Mouse (Mus musculus) liver, embryonic 13.5 days (tissue): ENCODE data around the gene Mycbp. TPM values are rescaled to one million over a fixed set of nuclear protein-coding genes. Genes with fewer than 3 reads are reported as not detected.
A peak's percentile ranks its signal among the peaks of the same experiment; 100 is the strongest.

Experiments
- ATAC-seq: fragments of 200-750 bp; cut with Nextera tagmentation; 2 replicates; pipeline ENCODE4 v1.8.0; 2017; ENCODE audit warnings: low read depth, mild to moderate bottlenecking, moderate number of reproducible peaks, moderate library complexity
- DNase-seq: peaks from one replicate; pipeline ENCODE4 v3.0.0; 2022
- H3K27ac ChIP-seq: fragments of 300-500 bp; sonication (generic); 2 replicates; pipeline ENCODE4 v1.5.1; 2015; ENCODE audit warnings: moderate library complexity, mild to moderate bottlenecking, inconsistent platforms
- H3K27me3 ChIP-seq: fragments of 300-500 bp; sonication (generic); 2 replicates; pipeline ENCODE4 v1.6.1; 2015; ENCODE audit warnings: mild to moderate bottlenecking, inconsistent platforms
- H3K36me3 ChIP-seq: fragments of 300-500 bp; sonication (generic); 2 replicates; pipeline ENCODE4 v1.6.1; 2015; ENCODE audit warnings: mild to moderate bottlenecking, inconsistent platforms
- H3K4me1 ChIP-seq: fragments of 300-500 bp; sonication (generic); replicated peaks from 2 replicates; pipeline ENCODE4 v1.6.1; 2015; ENCODE audit warnings: inconsistent platforms
- H3K4me2 ChIP-seq: fragments of 300-500 bp; sonication (generic); 2 replicates; pipeline ENCODE4 v1.6.1; 2015; ENCODE audit warnings: inconsistent platforms, mild to moderate bottlenecking, moderate library complexity
- H3K4me3 ChIP-seq: fragments of 300-500 bp; sonication (generic); replicated peaks from 2 replicates; pipeline ENCODE4 v1.5.1; 2015; ENCODE audit warnings: mild to moderate bottlenecking, inconsistent platforms
- H3K9ac ChIP-seq: fragments of 300-500 bp; sonication (generic); 2 replicates; pipeline ENCODE4 v1.6.1; 2015; ENCODE audit warnings: mild to moderate bottlenecking, inconsistent platforms
- H3K9me3 ChIP-seq: fragments of 300-500 bp; sonication (generic); replicated peaks from 2 replicates; pipeline ENCODE4 v1.6.1; 2016; ENCODE audit warnings: inconsistent platforms
- WGBS: fragments of 180-500 bp; shearing (Covaris S2); methylation state at CpG from one replicate; pipeline ENCODE4 v1.1.7; 2015; ENCODE audit not compliant: insufficient replicate concordance; 5-methylcytosine and 5-hydroxymethylcytosine counted together
- polyA plus RNA-seq: library from polyadenylated mRNA; unstranded; fragments of >200 nt; fragmentation: Nextera tagmentation; extraction: Ambion mirVana; gene quantifications from 2 replicates; pipeline ENCODE4 v1.2.1, GENCODE M21; 2015

The Mycbp gene
- polyA plus RNA-seq, result 79.1 and 85.2 TPM in 2 replicates

GRCm38 (mm10) chr4:123904333-123905125 is at the start of gene Mycbp:
TSS of gene Mycbp (plus strand) at chr4:123904832.
- Histone ChIP-seq H3K4me1 (peaks cover 31% of the 10 kb centered on the region), H3K27me3 (no peaks in the 10 kb centered on the region), H3K9me3 (no peaks in the 10 kb centered on the region), H3K9ac (peak within 1 kb of the TSS; percentile 86), H3K27ac (peak within 1 kb of the TSS; percentile 86), H3K4me3 (peak within 1 kb of the TSS; percentile 76), H3K4me2 (peak within 1 kb of the TSS; percentile 85), H3K36me3 (peaks cover 13% of the 10 kb centered on the region)
- peak; percentile 99 for DNase-seq
- WGBS, result under 1% methylated on average over 48 of the region's 49 CpGs
- peak; percentile 100 for ATAC-seq

- Histone ChIP-seq H3K27ac (no peak overlapping the region), H3K9ac (no peak overlapping the region), H3K4me1 (no peaks in the 10 kb centered on the region), H3K36me3 (no peaks in the 10 kb centered on the region), H3K9me3 (no peaks in the 10 kb centered on the region), H3K27me3 (no peaks in the 10 kb centered on the region), H3K4me3 (no peak overlapping the region), H3K4me2 (no peak overlapping the region)
- WGBS, result 48% methylated on average over 4 of the region's 4 CpGs
- DNase-seq, result no peak
- no peak for ATAC-seq
Observed at GRCm38 (mm10) chr4:123856888-123857287, 47.7 kb upstream of the Mycbp start.

- Histone ChIP-seq H3K9me3 (no peaks in the 10 kb centered on the region), H3K27ac (no peak overlapping the region), H3K36me3 (no peaks in the 10 kb centered on the region), H3K27me3 (no peaks in the 10 kb centered on the region), H3K4me3 (no peak overlapping the region), H3K9ac (no peak overlapping the region), H3K4me1 (no peaks in the 10 kb centered on the region), H3K4me2 (no peak overlapping the region)
- DNase-seq (no peak), ATAC-seq (no peak)
- 60% methylated on average over 7 of the region's 7 CpGs for WGBS
Observed at GRCm38 (mm10) chr4:123858090-123858489, 46.5 kb upstream of the Mycbp start.

GRCm38 (mm10) chr4:123859379-123859778 is 45.3 kb upstream of the Mycbp start, which contains the start of gene 4933427I04Rik:
TSS of gene 4933427I04Rik (plus strand) at chr4:123859679.
- Histone ChIP-seq H3K4me2 (no peak within 1 kb of the TSS), H3K27me3 (no peaks in the 10 kb centered on the region), H3K9me3 (no peaks in the 10 kb centered on the region), H3K4me3 (no peak within 1 kb of the TSS), H3K9ac (no peak within 1 kb of the TSS), H3K36me3 (no peaks in the 10 kb centered on the region), H3K27ac (no peak within 1 kb of the TSS), H3K4me1 (no peaks in the 10 kb centered on the region)
- WGBS, result 59% methylated on average over 3 of the region's 3 CpGs
- no peak for ATAC-seq
- no peak for DNase-seq

GRCm38 (mm10) chr4:123859803-123860202 is 44.8 kb upstream of the Mycbp start:
- no peak overlapping the region for H3K9ac ChIP-seq
- no peaks in the 10 kb centered on the region for H3K36me3 ChIP-seq
- H3K4me3 ChIP-seq, result no peak overlapping the region
- 31% methylated on average over 2 of the region's 2 CpGs for WGBS
- H3K27me3 ChIP-seq, result no peaks in the 10 kb centered on the region
- no peak overlapping the region for H3K27ac ChIP-seq
- ATAC-seq, result no peak
- no peaks in the 10 kb centered on the region for H3K4me1 ChIP-seq
- no peak overlapping the region for H3K4me2 ChIP-seq
- no peak for DNase-seq
- no peaks in the 10 kb centered on the region for H3K9me3 ChIP-seq

- Histone ChIP-seq H3K4me3 (no peak overlapping the region), H3K4me1 (no peaks in the 10 kb centered on the region), H3K9me3 (no peaks in the 10 kb centered on the region), H3K36me3 (no peaks in the 10 kb centered on the region), H3K4me2 (no peak overlapping the region), H3K27me3 (no peaks in the 10 kb centered on the region), H3K27ac (no peak overlapping the region), H3K9ac (no peak overlapping the region)
- DNase-seq (no peak), ATAC-seq (no peak)
- 61% methylated on average over 5 of the region's 5 CpGs for WGBS
Observed at GRCm38 (mm10) chr4:123860621-123861020, 44.0 kb upstream of the Mycbp start.

- ATAC-seq (no peak), DNase-seq (no peak)
- no peak overlapping the region for H3K4me3 ChIP-seq
- H3K27me3 ChIP-seq, result 0 out of 2 replicates have a peak, but pooled peaks cover 4% of the 10 kb centered on the region
- H3K4me2 ChIP-seq, result no peak overlapping the region
- H3K4me1 ChIP-seq, result no peaks in the 10 kb centered on the region
- H3K9ac ChIP-seq, result no peak overlapping the region
- H3K9me3 ChIP-seq, result no peaks in the 10 kb centered on the region
- H3K36me3 ChIP-seq, result no peaks in the 10 kb centered on the region
- 78% methylated on average over 5 of the region's 5 CpGs for WGBS
- H3K27ac ChIP-seq, result no peak overlapping the region
Observed at GRCm38 (mm10) chr4:123893726-123894125, 10.9 kb upstream of the Mycbp start.

- no peaks in the 10 kb centered on the region for H3K4me1 ChIP-seq
- ATAC-seq (no peak), DNase-seq (no peak)
- H3K9ac ChIP-seq, result no peak overlapping the region
- H3K36me3 ChIP-seq, result no peaks in the 10 kb centered on the region
- 0 out of 2 replicates have a peak, but pooled peaks cover 4% of the 10 kb centered on the region for H3K27me3 ChIP-seq
- H3K27ac ChIP-seq, result no peak overlapping the region
- H3K4me3 ChIP-seq, result no peak overlapping the region
- no peak overlapping the region for H3K4me2 ChIP-seq
- H3K9me3 ChIP-seq, result no peaks in the 10 kb centered on the region
- 79% methylated on average over 4 of the region's 4 CpGs for WGBS
Observed at GRCm38 (mm10) chr4:123894295-123894694, 10.3 kb upstream of the Mycbp start.

GRCm38 (mm10) chr4:123898696-123899095 is 5.9 kb upstream of the Mycbp start:
- H3K9ac ChIP-seq, result no peak overlapping the region
- H3K4me1 ChIP-seq, result peaks cover 7% of the 10 kb centered on the region
- H3K27ac ChIP-seq, result no peak overlapping the region
- DNase-seq (no peak), ATAC-seq (no peak)
- H3K36me3 ChIP-seq, result no peaks in the 10 kb centered on the region
- H3K9me3 ChIP-seq, result no peaks in the 10 kb centered on the region
- 0 out of 2 replicates have a peak, but pooled peaks cover 2% of the 10 kb centered on the region for H3K27me3 ChIP-seq
- H3K4me3 ChIP-seq, result no peak overlapping the region
- H3K4me2 ChIP-seq, result no peak overlapping the region
- WGBS, result 10% methylated on average over 5 of the region's 5 CpGs

- Histone ChIP-seq H3K4me3 (no peak overlapping the region), H3K4me2 (no peak overlapping the region), H3K27me3 (no peaks in the 10 kb centered on the region), H3K9ac (no peak overlapping the region), H3K36me3 (0 out of 2 replicates have a peak, but pooled peaks cover 4% of the 10 kb centered on the region), H3K27ac (no peak overlapping the region), H3K9me3 (no peaks in the 10 kb centered on the region), H3K4me1 (peaks cover 31% of the 10 kb centered on the region)
- no peak for DNase-seq
- no peak for ATAC-seq
- 58% methylated on average over 3 of the region's 3 CpGs for WGBS
Observed at GRCm38 (mm10) chr4:123903432-123903831, 1.2 kb upstream of the Mycbp start.

- no peak for DNase-seq
- no peak for ATAC-seq
- Histone ChIP-seq H3K4me1 (peaks cover 31% of the 10 kb centered on the region), H3K27ac (peak overlapping the region; percentile 86), H3K4me2 (peak overlapping the region; percentile 85), H3K36me3 (peaks cover 20% of the 10 kb centered on the region), H3K9me3 (no peaks in the 10 kb centered on the region), H3K9ac (peak overlapping the region; percentile 86), H3K27me3 (no peaks in the 10 kb centered on the region), H3K4me3 (peak overlapping the region; percentile 76)
- under 1% methylated on average over 47 of the region's 53 CpGs for WGBS
Observed at GRCm38 (mm10) chr4:123905126-123905668, 565 bp downstream of the Mycbp start.
